Mouse (Mus musculus) thymus, adult 2 months (tissue): ENCODE results near the gene Abcf1.

Experiments
- CTCF ChIP-seq: fragments of 200-500 bp; IDR thresholded peaks from 2 replicates; pipeline ENCODE4 v1.5.1; 2012; ENCODE audit warnings: mild to moderate bottlenecking, control low read depth, low read length, moderate library complexity, borderline replicate concordance; ENCODE audit not compliant: control insufficient read depth, poor library complexity, insufficient read depth; ENCODE audit errors: extremely low read depth
- POLR2A ChIP-seq: fragments of 200-500 bp; IDR thresholded peaks from 2 replicates; pipeline ENCODE4 v1.6.1; 2012; ENCODE audit warnings: mild to moderate bottlenecking, low read length, control low read depth, moderate library complexity; ENCODE audit not compliant: control insufficient read depth, poor library complexity, insufficient read depth; ENCODE audit errors: extremely low read depth

DNA sequence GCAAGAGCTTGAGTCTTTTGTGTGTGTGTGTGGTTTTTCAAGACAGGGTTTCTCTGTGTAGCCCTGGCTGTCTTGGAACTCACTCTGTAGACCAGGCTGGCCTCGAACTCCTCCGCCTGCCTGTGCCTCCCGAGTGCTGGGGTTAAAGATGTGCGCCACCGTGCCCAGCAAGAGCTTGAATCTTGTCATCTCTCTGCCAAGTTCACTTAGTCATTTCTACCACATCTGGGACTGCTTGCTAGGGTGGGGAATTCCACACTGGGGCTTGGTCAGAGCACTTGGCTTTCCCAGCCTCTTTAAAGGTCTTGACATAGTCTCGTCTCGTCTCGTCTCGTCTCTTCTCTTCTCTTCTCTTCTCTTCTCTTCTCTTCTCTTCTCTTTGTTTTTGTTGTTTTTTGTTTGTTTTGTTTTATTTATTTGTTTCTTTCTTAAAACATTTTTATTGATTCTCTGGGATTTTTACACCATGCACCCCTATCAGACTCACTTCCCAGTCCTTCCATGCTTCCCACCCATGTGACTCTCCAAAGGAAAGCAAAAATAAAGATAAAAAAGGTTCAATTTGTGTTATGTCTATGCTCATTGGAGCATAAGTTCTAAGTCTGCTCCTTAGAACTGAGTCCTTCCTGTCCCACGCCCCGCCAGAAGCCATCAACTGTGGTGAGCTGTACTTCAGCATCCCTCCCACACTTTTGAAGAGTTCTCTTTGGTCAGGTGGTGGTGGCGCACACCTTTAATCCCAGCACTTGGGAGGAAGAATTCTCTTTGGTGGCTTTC, 31.7 kb upstream of the Abcf1 start:
- TF ChIP-seq CTCF, result no peak
- TF ChIP-seq POLR2A, result no peak
